Comparison of ENCODE assay signal across 8 mouse cellular contexts in genomic region chrX:101639741-101640166, GRCm38 (mm10). TPM values are rescaled to one million over a fixed set of nuclear protein-coding genes. Genes with fewer than 3 reads are reported as not detected.
DNase-seq lines count a peak whose midpoint lies in the region; ATAC-seq lines count a peak whose summit lies in the region.

Ogt (plus strand) TSS chrX:101640060.

- WGBS in hindbrain, embryonic 15.5 days, result 24% methylated on average over 24 of the region's 24 CpGs

- peak within 1 kb of the TSS; percentile 61 for H3K4me2 ChIP-seq in hindbrain, embryonic 15.5 days

- ATAC-seq in hindbrain, embryonic 15.5 days (ENCODE audit: low FRiP score, low read depth), result peak; percentile 95

- H3K36me3 ChIP-seq in hindbrain, embryonic 15.5 days, result no peaks in the 10 kb centered on the region

- H3K4me3 ChIP-seq in hindbrain, embryonic 15.5 days, result peak within 1 kb of the TSS; percentile 57

- H3K9ac ChIP-seq in hindbrain, embryonic 15.5 days, result peak within 1 kb of the TSS; percentile 59

- H3K9me3 ChIP-seq in hindbrain, embryonic 15.5 days, result no peaks in the 10 kb centered on the region

- H3K27ac ChIP-seq in hindbrain, embryonic 15.5 days (replicated peaks), result peak within 1 kb of the TSS; percentile 89

- peaks cover 8% of the 10 kb centered on the region for H3K4me1 ChIP-seq in hindbrain, embryonic 15.5 days (replicated peaks)

- H3K27me3 ChIP-seq in hindbrain, embryonic 15.5 days, result no peaks in the 10 kb centered on the region

- DNase-seq in T-cell, adult 2 months (ENCODE audit: low spot score), result peak; percentile 92
- peak; percentile 87 to 92 for DNase-seq in cerebellum, postnatal 36 days
- peak; percentile 86 to 94 for DNase-seq in frontal cortex, postnatal 36 days (ENCODE audit: low spot score in 2 of 2)
- peak; percentile 85 for DNase-seq in left cerebral cortex, adult 11 months (ENCODE audit: low spot score)
- DNase-seq in lung, postnatal 4 days, result peak; percentile 91 to 92
- DNase-seq in retina, postnatal 7 days (ENCODE audit: low read depth, low spot score), result peak; percentile 81
- DNase-seq in urinary bladder, adult 2 months (ENCODE audit: low spot score), result peak; percentile 44

RNA-seq across cellular contexts. Expression of gene Ogt, which starts in this region (rescaled TPM):
- 181 TPM in 2 replicates for polyA plus RNA-seq in hindbrain, embryonic 15.5 days (2015; fragmentation: Nextera tagmentation; extraction: Ambion mirVana)
- 207 and 285 TPM in 2 replicates for polyA plus RNA-seq in urinary bladder, adult 2 months (2012; rRNA removed)

Comparison
In these comparisons a context has a peak if more than half of its experiments do, and no peak if none do; other contexts are left out.
1. Peak in every context shown above with its lines: DNase-seq, ATAC-seq, H3K4me3 ChIP-seq and H3K27ac ChIP-seq.